Mouse (Mus musculus) right cerebral cortex, postnatal 25 days (tissue): ENCODE results near the gene Cdyl.

ENCODE experiments used
- DNase-seq: peaks from one replicate; pipeline ENCODE4 v3.0.0; 2022

The Cdyl gene

GRCm38 (mm10) chr13:35659406-35659985 lies at the start of gene Cdyl:
Gene Cdyl, plus strand, starts transcription at chr13:35659833.
- no peak for DNase-seq

- DNase-seq: no peak
Measured at GRCm38 (mm10) chr13:35610718-35611117, 48.9 kb upstream of the Cdyl start.

GRCm38 (mm10) chr13:35612506-35612905 lies 47.1 kb upstream of the Cdyl start:
- no peak for DNase-seq

- no peak for DNase-seq
Measured at GRCm38 (mm10) chr13:35614832-35615479, 44.7 kb upstream of the Cdyl start.

- no peak for DNase-seq
Measured at GRCm38 (mm10) chr13:35616524-35617099, 43.0 kb upstream of the Cdyl start.

- DNase-seq: no peak
Measured at GRCm38 (mm10) chr13:35619356-35619755, 40.3 kb upstream of the Cdyl start.

GRCm38 (mm10) chr13:35620756-35621155 lies 38.9 kb upstream of the Cdyl start:
- DNase-seq: no peak

- DNase-seq: no peak
Measured at GRCm38 (mm10) chr13:35624831-35625230, 34.8 kb upstream of the Cdyl start.

GRCm38 (mm10) chr13:35625556-35625955 lies 34.1 kb upstream of the Cdyl start:
- DNase-seq: no peak

- no peak for DNase-seq
Measured at GRCm38 (mm10) chr13:35627319-35627718, 32.3 kb upstream of the Cdyl start.

GRCm38 (mm10) chr13:35647132-35647823 lies 12.4 kb upstream of the Cdyl start:
- no peak for DNase-seq

- no peak for DNase-seq
Measured at GRCm38 (mm10) chr13:35650284-35650872, 9.3 kb upstream of the Cdyl start.

- no peak for DNase-seq
Measured at GRCm38 (mm10) chr13:35652851-35653250, 6.8 kb upstream of the Cdyl start.

- no peak for DNase-seq
Measured at GRCm38 (mm10) chr13:35656853-35657252, 2.8 kb upstream of the Cdyl start.

GRCm38 (mm10) chr13:35665456-35665855 lies 5.8 kb downstream of the Cdyl start:
- no peak for DNase-seq

GRCm38 (mm10) chr13:35669910-35670469 lies 10.4 kb downstream of the Cdyl start:
- no peak for DNase-seq

- DNase-seq: no peak
Measured at GRCm38 (mm10) chr13:35670875-35671274, 11.2 kb downstream of the Cdyl start.

- no peak for DNase-seq
Measured at GRCm38 (mm10) chr13:35676921-35677320, 17.3 kb downstream of the Cdyl start.

GRCm38 (mm10) chr13:35677433-35678051 lies 17.9 kb downstream of the Cdyl start:
- no peak for DNase-seq

- DNase-seq: no peak
Measured at GRCm38 (mm10) chr13:35678691-35679090, 19.1 kb downstream of the Cdyl start.

GRCm38 (mm10) chr13:35681361-35681760 lies 21.7 kb downstream of the Cdyl start:
- DNase-seq: no peak

GRCm38 (mm10) chr13:35686273-35686672 lies 26.6 kb downstream of the Cdyl start:
- DNase-seq: no peak

- DNase-seq: no peak
Measured at GRCm38 (mm10) chr13:35689560-35689959, 29.9 kb downstream of the Cdyl start.
